Mouse (Mus musculus) frontal cortex, postnatal 25 days (tissue): ENCODE measurements around the gene Insrr.
"Not testable (repeated sequence)": the region's sequence is repeated elsewhere in the genome, so short reads cannot be mapped to it uniquely, and the experiment has no call there.

Source experiments
- DNase-seq, 2 experiments: peaks; one replicate each; pipeline ENCODE4 v3.0.0; 2022; ENCODE audit warnings: low spot score in 2 of 2

Insrr gene

DNA sequence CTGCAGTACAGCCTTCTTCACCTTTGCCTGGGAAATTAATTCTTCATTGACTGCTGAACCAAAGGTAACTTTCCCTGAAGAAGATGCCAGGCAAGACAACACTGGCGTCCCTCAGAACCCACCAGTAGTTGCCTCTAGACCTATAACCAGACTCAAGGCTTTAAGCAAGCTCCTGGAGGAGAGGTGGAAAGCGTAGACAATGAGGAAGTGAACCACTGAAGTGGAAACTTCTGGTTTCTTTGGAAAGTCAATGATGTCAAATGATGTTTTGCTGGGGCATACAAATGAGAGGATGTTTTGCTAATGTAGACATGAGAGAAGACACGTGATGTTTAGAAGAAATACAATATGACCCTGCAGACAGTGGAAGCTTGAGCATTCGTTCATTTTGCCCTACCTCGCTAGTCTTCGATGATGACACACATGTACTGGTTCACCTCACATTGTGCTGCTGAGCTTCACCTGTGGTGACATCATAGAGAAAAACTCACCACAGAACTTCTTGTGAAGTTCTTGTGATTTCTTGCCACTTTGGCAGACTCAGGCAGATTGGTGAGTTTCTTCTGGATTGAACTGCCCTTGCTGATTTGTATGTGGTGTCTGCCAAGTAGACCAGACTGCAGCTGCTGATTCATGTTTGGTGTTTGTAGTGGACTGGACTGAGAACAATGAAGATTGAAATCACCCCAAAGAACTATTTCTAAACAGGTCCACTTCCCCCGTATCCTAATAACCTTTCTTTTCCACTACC lies 35.5 kb downstream of the Insrr start:
- no peak for DNase-seq

DNA sequence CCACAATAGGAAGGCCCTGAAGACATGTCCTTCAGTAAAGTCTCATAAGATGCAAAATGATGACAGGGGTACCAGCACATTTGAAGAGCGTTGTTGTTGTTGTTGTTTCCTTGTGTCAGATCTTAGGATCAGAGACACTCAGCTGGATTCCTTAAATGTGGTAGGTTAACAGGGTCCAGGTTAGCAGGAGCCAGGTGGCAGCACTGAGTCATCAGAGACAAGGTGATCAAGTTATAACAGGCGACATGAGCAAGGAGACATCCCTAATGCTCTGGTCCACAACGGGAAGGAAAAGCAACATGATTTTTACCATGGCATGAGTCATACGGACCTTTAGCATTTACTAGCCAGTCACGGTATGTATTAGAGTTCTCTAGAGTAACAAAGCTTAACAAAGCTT lies 36.7 kb downstream of the Insrr start:
- no peak for DNase-seq

DNA sequence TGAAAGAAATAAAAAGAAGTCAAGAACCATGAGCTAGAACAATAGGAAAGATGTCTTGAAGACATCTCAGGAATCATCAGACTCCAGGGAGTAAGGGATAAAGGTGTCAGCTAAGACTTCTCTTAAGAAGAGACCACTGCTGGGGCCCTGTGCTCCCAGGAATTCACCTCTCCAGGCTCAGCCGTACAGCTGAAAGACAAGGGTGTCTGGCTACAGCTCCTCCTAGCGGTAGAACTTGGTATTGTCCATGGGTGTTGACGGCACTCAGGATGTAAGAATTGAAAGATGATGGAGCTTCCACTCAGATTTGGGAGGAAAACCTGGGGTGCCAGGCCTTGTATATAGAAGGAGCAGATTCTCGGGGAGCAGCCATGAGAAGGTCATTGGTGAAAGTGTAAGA lies 41.9 kb downstream of the Insrr start:
- DNase-seq: peak; percentile 64 to 67

DNA sequence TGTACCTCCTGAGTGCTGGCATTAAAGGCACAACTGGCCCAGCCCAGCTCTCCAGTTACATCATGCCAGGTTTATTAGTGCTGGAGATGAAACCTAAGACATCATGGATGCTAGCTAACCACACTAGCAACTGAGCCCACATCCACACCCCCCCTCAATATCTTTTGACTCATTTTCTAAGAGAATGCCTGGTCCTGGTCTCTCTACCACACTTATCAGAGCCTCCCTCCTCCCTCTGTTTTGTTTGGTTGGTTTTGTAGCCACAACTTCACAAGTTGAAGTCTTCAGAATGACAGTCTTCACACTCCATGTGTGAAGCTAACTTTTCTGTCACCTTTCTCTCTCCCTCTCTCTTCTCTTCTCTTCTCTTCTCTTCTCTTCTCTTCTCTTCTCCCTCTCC lies 44.1 kb downstream of the Insrr start:
- no peak for DNase-seq

DNA sequence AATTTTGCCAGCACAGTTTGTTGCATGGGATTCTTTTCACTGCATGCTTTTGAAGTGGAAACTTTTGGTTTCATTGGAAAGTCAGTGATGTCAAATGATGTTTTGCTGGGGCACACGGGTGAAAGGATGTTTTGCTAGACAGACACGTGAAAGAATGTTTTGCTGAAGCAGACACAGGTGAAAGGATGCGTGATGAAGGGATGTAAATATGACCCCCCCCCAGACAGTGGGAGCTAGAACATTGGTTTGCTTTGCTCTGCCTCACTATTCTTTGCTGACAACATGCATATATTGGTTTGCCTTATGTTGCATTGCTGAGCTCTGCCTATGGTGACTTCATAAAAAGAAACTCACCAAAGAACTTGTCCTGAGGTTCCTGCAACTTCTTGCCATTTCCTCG lies 48.2 kb downstream of the Insrr start:
- DNase-seq: no peak

DNA sequence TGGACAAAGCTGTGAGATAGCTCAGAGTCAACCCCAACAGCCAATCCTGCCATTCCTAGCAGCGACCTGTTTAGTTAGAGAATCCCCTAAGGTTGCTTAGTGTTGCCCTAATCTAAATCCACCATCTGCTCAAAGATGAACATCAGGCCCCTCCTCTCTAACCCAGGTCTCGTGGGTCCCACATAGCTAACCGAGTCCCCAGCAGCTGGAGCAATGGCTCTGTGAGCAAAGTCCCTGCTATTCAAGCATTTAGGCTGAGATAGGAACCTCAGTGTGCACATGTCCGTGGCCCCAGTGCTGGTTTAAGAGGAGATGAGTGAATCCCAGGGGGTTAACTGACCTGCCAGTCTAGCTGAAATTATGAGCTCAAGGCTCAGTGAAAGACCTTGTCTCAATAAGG lies 49.4 kb downstream of the Insrr start:
- no peak for DNase-seq

DNA sequence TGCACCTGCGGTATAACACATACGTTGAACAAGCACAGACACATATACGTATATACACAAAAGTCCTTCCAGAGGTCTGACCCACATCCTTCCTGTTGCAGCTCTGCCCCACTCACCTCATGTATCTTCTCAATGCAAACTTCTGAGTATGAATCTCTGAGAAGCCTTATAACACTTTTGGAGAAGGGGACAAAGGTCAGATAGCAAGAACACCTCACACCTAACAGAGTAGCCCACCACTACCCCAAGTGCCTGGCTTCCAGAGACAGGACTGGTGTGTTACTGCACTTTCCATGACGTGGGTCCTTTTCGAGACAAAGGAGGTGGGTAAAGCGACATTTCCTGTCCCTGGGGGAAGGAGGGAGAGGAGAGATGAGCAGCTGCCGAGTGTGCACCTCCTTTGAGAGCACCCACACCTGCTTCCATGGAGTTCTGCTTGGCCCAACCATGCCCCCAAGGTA lies 49.9 kb downstream of the Insrr start, which contains the start of gene Sh2d2a:
Sh2d2a (plus strand) TSS at position 106 of the 461 bp plus-strand sequence.
- no peak for DNase-seq

DNA sequence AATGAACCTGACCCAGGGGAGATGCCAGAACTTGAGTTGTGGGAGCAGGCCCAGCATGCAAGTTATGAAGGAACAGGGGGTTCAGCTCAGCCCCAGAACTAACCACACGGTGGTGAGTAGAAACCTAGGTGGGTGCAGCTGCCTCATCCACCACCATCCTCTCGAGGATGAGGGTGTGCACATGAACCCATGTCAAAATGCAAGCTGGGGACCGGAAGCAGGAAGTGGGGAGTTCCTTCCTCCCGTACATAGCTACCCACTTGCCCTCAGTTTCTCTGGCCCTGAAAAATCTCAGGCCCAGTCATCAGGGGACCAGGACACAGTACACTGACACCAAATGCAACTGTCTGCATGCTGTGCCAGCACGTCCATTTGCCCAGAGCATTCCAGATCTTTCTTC lies 50.9 kb downstream of the Insrr start:
- no peak for DNase-seq

DNA sequence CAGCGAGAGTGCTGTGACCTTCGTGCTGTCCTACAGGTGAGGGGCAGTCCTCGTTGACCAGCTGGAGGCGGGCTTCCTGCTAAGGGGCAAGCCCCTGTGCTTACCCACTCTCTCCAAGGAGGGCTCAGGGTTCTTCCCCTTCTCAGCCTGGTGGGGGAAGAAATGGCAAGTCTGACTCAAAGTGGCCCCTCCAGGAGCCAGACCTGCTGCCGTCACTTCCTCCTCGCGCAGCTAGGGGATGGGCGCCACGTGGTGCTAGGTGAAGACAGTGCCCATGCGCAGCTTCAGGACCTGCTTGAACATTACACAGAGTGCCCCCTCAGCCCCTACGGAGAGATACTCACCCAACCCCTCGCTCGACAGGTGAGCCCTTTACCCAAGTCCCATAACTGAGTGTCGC lies 52.4 kb downstream of the Insrr start:
- no peak for DNase-seq

DNA sequence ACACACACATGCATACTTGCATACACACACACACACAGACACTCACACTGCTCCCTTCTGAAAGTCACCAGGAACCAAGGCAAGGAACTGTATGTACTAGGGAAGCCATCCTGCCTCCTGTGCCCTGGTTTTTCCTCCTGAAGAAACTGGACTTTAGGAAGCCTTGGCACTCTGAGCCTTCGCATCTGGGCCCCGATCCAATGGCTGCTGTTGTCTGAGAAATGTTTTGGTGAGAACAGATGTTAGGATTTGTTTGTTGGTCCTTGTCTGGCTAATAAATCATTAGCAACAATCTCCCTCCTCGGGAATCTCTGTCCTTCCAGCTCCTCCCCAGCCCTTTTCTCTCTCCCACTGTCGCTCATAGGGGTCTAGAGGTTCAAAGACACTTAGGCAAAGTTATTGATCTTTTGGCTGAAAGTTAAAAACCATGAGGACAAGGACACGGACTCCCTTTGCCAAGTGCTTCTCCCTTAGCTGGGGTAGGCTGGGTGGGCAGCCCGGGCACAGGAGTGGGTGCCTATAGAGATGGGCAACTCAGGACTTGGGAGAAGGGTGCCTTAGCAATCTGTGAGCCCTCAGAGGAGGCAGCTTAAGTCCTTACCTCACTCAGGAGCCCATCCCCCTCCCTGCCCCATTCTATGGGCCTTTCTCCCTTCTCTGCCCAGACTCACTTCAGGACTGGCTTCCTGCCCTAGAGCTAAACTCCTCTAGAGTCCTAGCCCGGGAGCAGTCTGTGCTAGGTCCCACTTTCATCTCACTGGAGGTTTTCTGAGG lies 58.2 kb downstream of the Insrr start:
- no peak for DNase-seq

DNA sequence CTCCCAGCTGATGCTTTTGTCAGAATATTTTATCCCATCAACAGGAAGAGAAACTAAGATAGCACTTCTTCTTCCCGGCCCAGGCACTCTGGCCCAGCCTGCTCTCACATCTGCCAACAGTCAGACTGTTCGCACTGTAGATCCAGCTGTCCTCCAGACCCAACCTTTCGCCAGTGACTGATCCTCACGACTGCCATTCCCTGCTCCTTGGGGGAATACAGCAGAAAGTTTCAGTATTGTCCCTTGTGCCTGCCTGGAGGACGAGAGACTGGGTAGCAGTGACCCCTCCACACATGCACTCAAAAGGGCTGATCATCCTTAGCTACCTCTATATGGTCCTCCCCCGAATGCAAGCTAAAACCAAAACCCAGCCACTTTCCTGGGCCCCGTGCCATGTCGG lies 59.2 kb downstream of the Insrr start:
- DNase-seq: no peak

DNA sequence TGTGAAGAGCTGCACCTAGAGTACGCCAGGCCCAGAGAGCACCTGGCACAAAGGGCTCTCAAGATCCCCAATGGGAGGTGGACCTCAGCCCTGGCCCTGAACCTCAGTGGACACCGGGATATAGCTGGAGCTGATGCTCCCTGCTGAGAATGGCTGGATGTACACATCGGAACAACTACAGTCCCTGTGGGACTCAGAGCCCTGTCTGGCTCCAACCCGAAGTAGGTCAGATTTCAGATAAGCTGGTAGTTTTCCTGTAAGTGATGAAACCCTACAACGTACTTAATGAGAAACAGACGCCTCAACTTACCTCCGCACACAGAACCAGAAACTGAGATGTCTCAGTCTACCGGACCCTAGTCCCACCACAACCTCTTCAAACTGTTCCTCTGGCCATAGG lies 60.9 kb downstream of the Insrr start:
- DNase-seq: no peak

DNA sequence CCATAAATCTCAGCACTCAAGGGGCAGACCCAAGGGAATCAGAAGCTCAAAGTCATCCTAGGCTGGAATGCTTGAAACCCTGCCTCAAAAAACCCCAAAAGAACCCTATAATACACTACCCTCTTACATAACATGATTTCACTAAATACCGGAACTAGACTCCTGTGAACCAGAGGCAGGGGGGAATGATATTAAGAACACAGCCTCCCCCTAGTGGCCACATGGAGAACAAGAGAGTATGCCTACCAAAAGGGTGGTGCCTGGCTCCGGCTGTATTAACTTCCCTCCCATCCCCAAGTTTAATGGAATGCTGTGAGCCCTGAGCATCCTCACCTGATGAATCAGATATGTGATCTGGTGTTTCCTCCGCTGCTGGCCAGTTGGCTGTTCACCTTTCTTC lies 63.1 kb downstream of the Insrr start:
- DNase-seq: peak; percentile 39 to 54

DNA sequence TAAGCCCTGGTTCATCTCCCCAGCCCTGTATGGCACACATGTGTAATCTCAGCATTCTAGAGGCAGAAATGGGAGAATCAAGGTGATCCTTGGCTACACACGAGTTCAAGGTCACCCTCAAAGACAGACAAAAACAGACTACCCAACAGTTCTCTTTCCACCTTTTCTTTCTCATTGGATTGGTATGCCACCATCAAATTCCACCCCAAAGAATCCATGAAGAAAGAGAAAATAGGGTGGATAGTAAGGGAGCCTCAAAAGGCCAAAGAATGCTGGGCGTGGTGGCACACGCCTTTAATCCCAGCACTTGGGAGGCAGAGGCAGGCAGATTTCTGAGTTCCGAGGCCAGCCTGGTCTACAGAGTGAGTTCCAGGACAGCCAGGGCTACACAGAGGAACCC lies 67.4 kb downstream of the Insrr start:
- not testable (repeated sequence) for DNase-seq
